Mouse (Mus musculus): ENCODE measurements around the gene Zfp189. TPM values are rescaled to one million over a fixed set of nuclear protein-coding genes. Genes with fewer than 3 reads are reported as not detected.

Zfp189 gene
- polyA plus RNA-seq, 1 experiment from 2014 or later: 2.0 TPM

DNA sequence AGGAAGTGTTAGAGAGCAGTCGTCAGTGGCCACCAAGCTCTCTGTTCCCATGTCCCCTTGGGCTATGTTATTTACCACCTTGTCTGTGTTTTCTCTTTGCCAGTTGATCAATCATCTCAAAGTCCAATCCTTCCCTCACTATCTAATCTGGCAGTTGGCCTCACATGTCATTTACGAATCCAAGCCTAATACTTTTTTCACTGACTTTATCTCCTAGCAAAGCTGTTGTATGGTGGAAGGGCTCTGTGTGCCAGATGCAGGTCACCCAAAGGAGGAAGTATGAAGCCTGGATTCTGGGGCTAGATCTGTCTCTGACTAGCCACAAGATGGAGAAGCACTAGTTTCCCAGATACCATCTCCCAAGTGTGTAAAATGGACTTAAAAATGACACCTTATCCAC, 37.2 kb downstream of the Zfp189 start:
- Histone ChIP-seq H3K36me3 (ENCODE audit: control insufficient read depth, insufficient read depth) (no peaks in the 10 kb centered on the region), H3K4me2 (replicated peaks; ENCODE audit: low read depth) (no peak overlapping the region), H3K9me3 (ENCODE audit: control insufficient read depth) (no peaks in the 10 kb centered on the region), H3K4me3 (ENCODE audit: low read depth, low read length) (no peak overlapping the region), H3K27ac (ENCODE audit: low read depth, low read length) (peak overlapping the region; percentile 63), H3K9ac (ENCODE audit: low read depth, low read length) (no peak overlapping the region), H3K4me1 (replicated peaks; ENCODE audit: control insufficient read depth, insufficient read depth, low read length) (no peaks in the 10 kb centered on the region; the same call in 1 of the 2 replicates), H3K27me3 (replicated peaks; ENCODE audit: control insufficient read depth, insufficient read depth, low read length) (no peaks in the 10 kb centered on the region)
- peak; percentile 72 for ATAC-seq
- 27% methylated on average over 2 of the region's 2 CpGs for WGBS
- TF ChIP-seq CTCF (IDR thresholded peaks at IDR 0.05; ENCODE audit: low read depth): no peak

DNA sequence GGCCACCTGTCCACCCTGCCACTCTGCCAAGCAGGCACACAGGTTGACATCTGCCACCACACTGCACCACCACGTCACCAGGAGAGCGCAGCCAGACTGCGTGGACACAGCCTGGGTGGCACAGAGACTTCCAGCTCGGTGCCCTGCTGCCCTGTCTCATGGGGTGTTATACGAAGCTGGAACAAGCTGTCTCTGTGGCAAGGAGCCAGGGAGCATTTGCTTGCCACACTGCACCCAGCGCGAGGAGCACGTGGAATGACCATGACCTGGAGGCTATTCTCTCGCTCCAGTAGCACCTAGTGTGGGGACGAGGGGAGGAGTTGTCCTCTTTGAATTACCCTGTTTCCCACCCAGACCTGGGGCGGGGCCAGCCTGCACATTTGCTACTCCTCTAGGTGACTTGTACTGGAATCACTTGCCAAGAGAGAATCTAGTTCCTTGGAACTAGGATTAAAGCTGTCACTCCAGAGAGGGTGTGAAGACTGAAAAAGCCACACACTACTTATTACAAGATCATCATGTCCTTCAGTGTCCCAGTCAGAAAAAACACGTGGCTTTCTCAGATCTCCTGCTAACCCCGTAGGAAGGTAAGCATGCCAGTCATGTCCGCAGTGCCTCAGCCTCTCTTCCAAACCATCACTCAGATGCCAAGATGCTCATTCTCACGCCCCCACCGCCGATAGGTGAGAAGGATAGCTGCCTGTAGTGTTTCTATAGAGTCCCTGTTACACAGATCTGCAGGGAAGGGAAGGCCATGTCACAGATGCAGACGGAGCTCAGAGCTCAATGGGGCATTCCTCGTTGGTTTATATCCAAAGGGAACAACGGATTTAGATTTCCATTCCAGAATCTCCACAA, 39.2 kb downstream of the Zfp189 start:
- no peak overlapping the region for H3K4me2 ChIP-seq (replicated peaks; ENCODE audit: low read depth)
- no peak for TF ChIP-seq CTCF (IDR thresholded peaks at IDR 0.05; ENCODE audit: low read depth)
- 64% methylated on average over 20 of the region's 20 CpGs for WGBS
- H3K4me1 ChIP-seq (replicated peaks; ENCODE audit: control insufficient read depth, insufficient read depth, low read length): no peaks in the 10 kb centered on the region; the same call in 1 of the 2 replicates
- H3K27me3 ChIP-seq (replicated peaks; ENCODE audit: control insufficient read depth, insufficient read depth, low read length): no peaks in the 10 kb centered on the region
- no peaks in the 10 kb centered on the region for H3K9me3 ChIP-seq (ENCODE audit: control insufficient read depth)
- H3K4me3 ChIP-seq (ENCODE audit: low read depth, low read length): no peak overlapping the region
- no peaks in the 10 kb centered on the region for H3K36me3 ChIP-seq (ENCODE audit: control insufficient read depth, insufficient read depth)
- no peak overlapping the region for H3K27ac ChIP-seq (ENCODE audit: low read depth, low read length)
- H3K9ac ChIP-seq (ENCODE audit: low read depth, low read length): no peak overlapping the region
- ATAC-seq: peak; percentile 77

DNA sequence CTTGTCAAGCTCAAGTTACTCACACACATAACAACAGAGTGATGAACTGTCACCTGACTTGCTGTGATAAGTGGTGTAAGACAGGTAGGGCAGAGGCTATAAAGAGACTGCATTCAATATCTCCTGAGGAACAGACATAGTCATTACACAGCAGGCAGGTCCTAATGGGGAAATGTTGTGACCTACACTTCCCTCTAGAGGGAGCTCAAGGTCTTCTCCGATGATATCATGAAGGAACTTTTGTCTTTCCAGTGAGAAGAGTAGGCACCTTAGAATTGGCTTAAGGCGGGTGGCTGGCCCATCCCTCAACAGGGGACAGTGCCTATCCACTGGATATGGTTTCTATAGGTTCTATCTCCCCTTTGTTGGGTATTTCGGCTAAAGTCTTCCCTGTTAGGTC, 46.6 kb downstream of the Zfp189 start:
- Histone ChIP-seq H3K27me3 (replicated peaks; ENCODE audit: control insufficient read depth, insufficient read depth, low read length) (no peaks in the 10 kb centered on the region), H3K4me2 (replicated peaks; ENCODE audit: low read depth) (no peak overlapping the region), H3K27ac (ENCODE audit: low read depth, low read length) (no peak overlapping the region), H3K36me3 (ENCODE audit: control insufficient read depth, insufficient read depth) (no peaks in the 10 kb centered on the region), H3K4me1 (replicated peaks; ENCODE audit: control insufficient read depth, insufficient read depth, low read length) (no peaks in the 10 kb centered on the region), H3K9ac (ENCODE audit: low read depth, low read length) (no peak overlapping the region), H3K4me3 (ENCODE audit: low read depth, low read length) (no peak overlapping the region), H3K9me3 (ENCODE audit: control insufficient read depth) (no peaks in the 10 kb centered on the region)
- peak; percentile 90 for ATAC-seq
- TF ChIP-seq CTCF (IDR thresholded peaks at IDR 0.05; ENCODE audit: low read depth): peak; percentile 95
- WGBS: 17% methylated on average over 3 of the region's 3 CpGs

DNA sequence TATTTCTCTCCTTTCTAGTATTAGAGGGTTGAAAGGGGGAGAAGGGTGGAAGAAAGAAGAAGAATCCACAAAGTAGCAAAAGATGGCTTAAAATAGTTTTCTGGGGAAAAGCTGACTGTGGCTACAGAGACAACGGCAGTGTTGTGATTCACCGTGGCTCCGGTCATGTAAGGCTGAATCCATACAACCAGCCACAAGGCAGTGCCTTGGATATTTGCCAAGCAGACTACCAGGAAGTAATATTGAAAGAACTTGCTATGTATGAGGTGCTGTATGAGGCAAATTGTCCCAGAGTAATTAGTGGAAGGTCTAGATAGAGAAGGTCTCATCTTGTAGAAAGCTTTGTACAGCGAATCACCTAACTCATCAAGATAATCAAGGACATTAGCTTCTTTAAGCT, 51.2 kb downstream of the Zfp189 start:
- no peak for TF ChIP-seq CTCF (IDR thresholded peaks at IDR 0.05; ENCODE audit: low read depth)
- no peaks in the 10 kb centered on the region for H3K36me3 ChIP-seq (ENCODE audit: control insufficient read depth, insufficient read depth)
- H3K9me3 ChIP-seq (ENCODE audit: control insufficient read depth): no peaks in the 10 kb centered on the region
- no peaks in the 10 kb centered on the region for H3K27me3 ChIP-seq (replicated peaks; ENCODE audit: control insufficient read depth, insufficient read depth, low read length)
- no peak overlapping the region for H3K9ac ChIP-seq (ENCODE audit: low read depth, low read length)
- H3K4me1 ChIP-seq (replicated peaks; ENCODE audit: control insufficient read depth, insufficient read depth, low read length): no peaks in the 10 kb centered on the region
- WGBS: 33% methylated on average over 4 of the region's 4 CpGs
- no peak overlapping the region for H3K4me3 ChIP-seq (ENCODE audit: low read depth, low read length)
- H3K4me2 ChIP-seq (replicated peaks; ENCODE audit: low read depth): no peak overlapping the region
- peak; percentile 80 for ATAC-seq
- no peak overlapping the region for H3K27ac ChIP-seq (ENCODE audit: low read depth, low read length)

Other genes starting within 250 kb of the Zfp189 start
- not detected in 2 replicates for gene Acnat2, start 113.0 kb upstream of the Zfp189 start, polyA plus RNA-seq (2015; fragmentation: Nextera tagmentation; extraction: Ambion mirVana)
- gene Acnat1, start 47.3 kb upstream of the Zfp189 start, polyA plus RNA-seq (2015; fragmentation: Nextera tagmentation; extraction: Ambion mirVana): 8.4 and 10.6 TPM in 2 replicates
- gene Baat, start 14.6 kb upstream of the Zfp189 start, polyA plus RNA-seq (2015; fragmentation: Nextera tagmentation; extraction: Ambion mirVana): 0.52 and 0.64 TPM in 2 replicates
- gene Mrpl50, start 83 bp upstream of the Zfp189 start, polyA plus RNA-seq (2015; fragmentation: Nextera tagmentation; extraction: Ambion mirVana): 46.0 and 46.3 TPM in 2 replicates
- 1,579 and 1,674 TPM in 2 replicates for gene Aldob, start 28.4 kb downstream of the Zfp189 start, polyA plus RNA-seq (2015; fragmentation: Nextera tagmentation; extraction: Ambion mirVana)
- gene Tmem246, start 76.7 kb downstream of the Zfp189 start, polyA plus RNA-seq (2015; fragmentation: Nextera tagmentation; extraction: Ambion mirVana): 22.6 and 23.6 TPM in 2 replicates
- 15.6 and 16.4 TPM in 2 replicates for gene Rnf20, start 110.8 kb downstream of the Zfp189 start, polyA plus RNA-seq (2015; fragmentation: Nextera tagmentation; extraction: Ambion mirVana)
- not detected in 2 replicates for gene Ppp3r2, start 160.8 kb downstream of the Zfp189 start, polyA plus RNA-seq (2015; fragmentation: Nextera tagmentation; extraction: Ambion mirVana)

Measured in intestine, postnatal 0 days (tissue).